Mouse (Mus musculus) cerebellum, postnatal 25 days (tissue): Measurements from ENCODE around the gene Mrpl27.
A peak's percentile ranks its signal among the peaks of the same experiment; 100 is the strongest.
"Not testable (repeated sequence)": the region's sequence is repeated elsewhere in the genome, so short reads cannot be mapped to it uniquely, and the experiment has no call there.

ENCODE experiments used
- DNase-seq, 2 experiments: peaks; one replicate each; pipeline ENCODE4 v3.0.0; 2021; ENCODE audit warnings: mixed read lengths in 2 of 2

Gene Mrpl27

GRCm38 (mm10) chr11:94653663-94654436, at the start of gene Mrpl27, which contains the start of gene Eme1:
Gene Mrpl27, plus strand, starts transcription at chr11:94653767.
Gene Eme1, minus strand, starts transcription at chr11:94653964.
- peak; percentile 89 to 90 for DNase-seq

GRCm38 (mm10) chr11:94610744-94611740, 42.5 kb upstream of the Mrpl27 start:
- no peak for DNase-seq

GRCm38 (mm10) chr11:94614603-94615002, 39.0 kb upstream of the Mrpl27 start:
- no peak for DNase-seq

GRCm38 (mm10) chr11:94615494-94615893, 38.1 kb upstream of the Mrpl27 start:
- no peak for DNase-seq

- no peak for DNase-seq
Measured at GRCm38 (mm10) chr11:94617646-94618045, 35.9 kb upstream of the Mrpl27 start.

- no peak for DNase-seq
Measured at GRCm38 (mm10) chr11:94620766-94621457, 32.7 kb upstream of the Mrpl27 start.

GRCm38 (mm10) chr11:94621458-94621852, 32.1 kb upstream of the Mrpl27 start:
- DNase-seq: no peak

GRCm38 (mm10) chr11:94622162-94622561, 31.4 kb upstream of the Mrpl27 start:
- no peak for DNase-seq

GRCm38 (mm10) chr11:94629199-94629883, 24.2 kb upstream of the Mrpl27 start, which contains the start of gene Lrrc59:
Gene Lrrc59, plus strand, starts transcription at chr11:94629767.
- DNase-seq: peak; percentile 94 to 96

GRCm38 (mm10) chr11:94629884-94630198, 23.7 kb upstream of the Mrpl27 start:
- DNase-seq: no peak

GRCm38 (mm10) chr11:94630199-94631011, 23.2 kb upstream of the Mrpl27 start:
- DNase-seq: peak; percentile 9 to 37

GRCm38 (mm10) chr11:94631969-94632368, 21.6 kb upstream of the Mrpl27 start:
- DNase-seq: no peak

GRCm38 (mm10) chr11:94632988-94633387, 20.6 kb upstream of the Mrpl27 start:
- DNase-seq: no peak

- no peak for DNase-seq
Measured at GRCm38 (mm10) chr11:94634431-94634830, 19.1 kb upstream of the Mrpl27 start.

- DNase-seq: no peak
Measured at GRCm38 (mm10) chr11:94644461-94645219, 8.9 kb upstream of the Mrpl27 start.

- no peak for DNase-seq
Measured at GRCm38 (mm10) chr11:94646457-94646856, 7.1 kb upstream of the Mrpl27 start.

- not testable (repeated sequence) for DNase-seq
Measured at GRCm38 (mm10) chr11:94651241-94651640, 2.3 kb upstream of the Mrpl27 start.

- DNase-seq: no peak
Measured at GRCm38 (mm10) chr11:94652973-94653372, 594 bp upstream of the Mrpl27 start.

GRCm38 (mm10) chr11:94661344-94661743, 7.8 kb downstream of the Mrpl27 start:
- DNase-seq: no peak

GRCm38 (mm10) chr11:94665281-94665680, 11.7 kb downstream of the Mrpl27 start:
- DNase-seq: no peak

- DNase-seq: no peak
Measured at GRCm38 (mm10) chr11:94674984-94675383, 21.4 kb downstream of the Mrpl27 start.
